Mouse (Mus musculus) testis, postnatal 14 days (tissue): Measurements from ENCODE around the gene Emc8.
"Not testable (repeated sequence)": the region's sequence is repeated elsewhere in the genome, so short reads cannot be mapped to it uniquely, and the experiment has no call there.

ENCODE experiments used
- DNase-seq: peaks from one replicate; pipeline ENCODE4 v3.0.0; 2021; ENCODE audit warnings: low spot score

Emc8 gene

GRCm38 (mm10) chr8:120685097-120685496, 16.7 kb upstream of the Emc8 start:
- peak; percentile 56 for DNase-seq

GRCm38 (mm10) chr8:120684082-120684481, 15.7 kb upstream of the Emc8 start:
- DNase-seq, result no peak

- DNase-seq, result no peak
Measured at GRCm38 (mm10) chr8:120683602-120684001, 15.2 kb upstream of the Emc8 start.

- no peak for DNase-seq
Measured at GRCm38 (mm10) chr8:120681113-120681512, 12.7 kb upstream of the Emc8 start.

- DNase-seq, result not testable (repeated sequence)
Measured at GRCm38 (mm10) chr8:120680405-120680804, 12.0 kb upstream of the Emc8 start.

GRCm38 (mm10) chr8:120679629-120680387, 11.4 kb upstream of the Emc8 start:
- no peak for DNase-seq

- peak; percentile 73 for DNase-seq
Measured at GRCm38 (mm10) chr8:120678447-120678846, 10.1 kb upstream of the Emc8 start.

- DNase-seq, result no peak
Measured at GRCm38 (mm10) chr8:120675718-120676117, 7.3 kb upstream of the Emc8 start.

GRCm38 (mm10) chr8:120673298-120673697, 4.9 kb upstream of the Emc8 start:
- no peak for DNase-seq

- no peak for DNase-seq
Measured at GRCm38 (mm10) chr8:120672626-120673229, 4.4 kb upstream of the Emc8 start.

GRCm38 (mm10) chr8:120671775-120672174, 3.4 kb upstream of the Emc8 start:
- DNase-seq, result no peak

- DNase-seq, result peak; percentile 93
Measured at GRCm38 (mm10) chr8:120667561-120668373, 606 bp downstream of the Emc8 start, which contains the start of the genes Gm27021 and Cox4i1. Gene Gm27021 (minus strand): TSS chr8:120668079. Gene Cox4i1 (plus strand): TSS chr8:120668222.

GRCm38 (mm10) chr8:120666807-120667470, 1.4 kb downstream of the Emc8 start:
- DNase-seq, result no peak

GRCm38 (mm10) chr8:120665726-120666455, 2.5 kb downstream of the Emc8 start:
- no peak for DNase-seq

GRCm38 (mm10) chr8:120664566-120664965, 3.8 kb downstream of the Emc8 start:
- no peak for DNase-seq

GRCm38 (mm10) chr8:120657415-120657814, 11.0 kb downstream of the Emc8 start:
- no peak for DNase-seq

GRCm38 (mm10) chr8:120656322-120657052, 11.9 kb downstream of the Emc8 start:
- no peak for DNase-seq

- no peak for DNase-seq
Measured at GRCm38 (mm10) chr8:120647532-120647931, 20.8 kb downstream of the Emc8 start, which contains the start of gene 1190005I06Rik. Gene 1190005I06Rik (minus strand): TSS chr8:120647632.

- peak; percentile 63 for DNase-seq
Measured at GRCm38 (mm10) chr8:120644663-120645062, 23.7 kb downstream of the Emc8 start.

GRCm38 (mm10) chr8:120642031-120642662, 26.2 kb downstream of the Emc8 start:
- no peak for DNase-seq
